In the genomic region with DNA sequence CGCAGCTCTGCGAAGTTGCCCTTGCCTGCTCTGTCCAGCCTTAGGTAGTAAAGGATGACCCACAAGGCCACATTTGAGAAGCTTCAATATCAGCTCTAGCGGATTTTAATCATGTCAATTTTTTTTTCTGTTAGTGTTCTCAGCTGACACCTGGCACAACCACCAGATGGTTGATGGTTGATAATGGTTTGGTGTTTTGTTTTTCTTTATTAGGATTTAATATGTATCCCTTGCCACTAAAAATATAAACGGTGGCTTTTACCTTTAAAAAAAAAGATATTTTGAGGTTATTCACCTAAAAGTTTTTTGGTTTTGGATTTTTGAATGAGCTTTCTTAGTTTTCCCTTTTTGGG, we compare ENCODE assay signal across 7 mouse cellular contexts. TPM values are rescaled to one million over a fixed set of nuclear protein-coding genes. Genes with fewer than 3 reads are reported as not detected.
DNase-seq lines count a peak whose midpoint lies in the region; ATAC-seq and TF ChIP-seq lines count a peak whose summit lies in the region.

No protein-coding gene starts in this region.

- H3K9ac ChIP-seq in forebrain, embryonic 12.5 days, result peak overlapping the region; percentile 93
- H3K9ac ChIP-seq in limb, embryonic 14.5 days (ENCODE audit: low read depth, low read length, severe bottlenecking), result peak overlapping the region; percentile 98
- peak overlapping the region; percentile 60 for H3K9ac ChIP-seq in stomach, embryonic 14.5 days (replicated peaks; ENCODE audit: low read depth, low read length)

- no peaks in the 10 kb centered on the region for H3K27me3 ChIP-seq in megakaryocyte, embryonic 14.5 days (replicated peaks)
- no peaks in the 10 kb centered on the region for H3K27me3 ChIP-seq in forebrain, embryonic 12.5 days
- no peaks in the 10 kb centered on the region for H3K27me3 ChIP-seq in limb, embryonic 14.5 days (ENCODE audit: control insufficient read depth, insufficient read depth, low read length)
- no peaks in the 10 kb centered on the region for H3K27me3 ChIP-seq in stomach, embryonic 14.5 days (ENCODE audit: control insufficient read depth, insufficient read depth, low read length)

- peak overlapping the region; percentile 99 for H3K27ac ChIP-seq in forebrain, embryonic 12.5 days
- peak overlapping the region; percentile 98; the same call in 1 of the 2 replicates for H3K27ac ChIP-seq in limb, embryonic 14.5 days (replicated peaks; ENCODE audit: low read depth, low read length)
- H3K27ac ChIP-seq in stomach, embryonic 14.5 days (ENCODE audit: low read length), result peak overlapping the region; percentile 90; the same call in 1 of the 2 replicates

- H3K36me3 ChIP-seq in megakaryocyte, embryonic 14.5 days (replicated peaks; ENCODE audit: low read length), result peaks cover 49% of the 10 kb centered on the region
- H3K36me3 ChIP-seq in forebrain, embryonic 12.5 days (replicated peaks), result peaks cover 10% of the 10 kb centered on the region
- H3K36me3 ChIP-seq in limb, embryonic 14.5 days (ENCODE audit: control insufficient read depth, insufficient read depth, low read length), result peaks cover 10% of the 10 kb centered on the region
- peaks cover 3% of the 10 kb centered on the region; the same call in 1 of the 2 replicates for H3K36me3 ChIP-seq in stomach, embryonic 14.5 days (ENCODE audit: control insufficient read depth, insufficient read depth, low read length)

- H3K4me1 ChIP-seq in megakaryocyte, embryonic 14.5 days, result peaks cover 20% of the 10 kb centered on the region; the same call in 1 of the 2 replicates
- no peaks in the 10 kb centered on the region for H3K4me1 ChIP-seq in forebrain, embryonic 12.5 days
- peaks cover 4% of the 10 kb centered on the region; the same call in 1 of the 2 replicates for H3K4me1 ChIP-seq in limb, embryonic 14.5 days (ENCODE audit: control insufficient read depth, insufficient read depth, low read length)
- H3K4me1 ChIP-seq in stomach, embryonic 14.5 days (ENCODE audit: control insufficient read depth, insufficient read depth, low read length), result no peaks in the 10 kb centered on the region

- peak overlapping the region; percentile 62 for H3K4me2 ChIP-seq in forebrain, embryonic 12.5 days
- peak overlapping the region; percentile 59 for H3K4me2 ChIP-seq in limb, embryonic 14.5 days (replicated peaks; ENCODE audit: low read depth, low read length, severe bottlenecking)
- peak overlapping the region; percentile 43 for H3K4me2 ChIP-seq in stomach, embryonic 14.5 days (replicated peaks; ENCODE audit: low read depth, low read length)

- TF ChIP-seq POLR2A in limb, embryonic 14.5 days (IDR thresholded peaks at IDR 0.05; ENCODE audit: borderline replicate concordance, extremely low read depth, insufficient read depth, insufficient read length), result no peak

- DNase-seq in limb, embryonic 14.5 days (ENCODE audit: low spot score), result no peak
- no peak for DNase-seq in layer of hippocampus, postnatal 14 days (ENCODE audit: low spot score in 2 of 2)
- no peak for DNase-seq in spleen, postnatal 36 days (ENCODE audit: low spot score in 2 of 2)

- H3K4me3 ChIP-seq in megakaryocyte, embryonic 14.5 days (replicated peaks), result peak overlapping the region; percentile 94
- peak overlapping the region; percentile 93 for H3K4me3 ChIP-seq in forebrain, embryonic 12.5 days (replicated peaks)
- peak overlapping the region; percentile 99 for H3K4me3 ChIP-seq in limb, embryonic 14.5 days (replicated peaks; ENCODE audit: low read length)
- peak overlapping the region; percentile 59 for H3K4me3 ChIP-seq in stomach, embryonic 14.5 days (ENCODE audit: low read depth, low read length)

- no peak for ATAC-seq in megakaryocyte, adult 5-6 weeks (ENCODE audit: poor library complexity, severe bottlenecking)
- ATAC-seq in forebrain, embryonic 12.5 days (ENCODE audit: low FRiP score), result no peak
- no peak for ATAC-seq in limb, embryonic 14.5 days (ENCODE audit: low FRiP score, low read depth)
- no peak for ATAC-seq in stomach, embryonic 14.5 days (ENCODE audit: insufficient number of reproducible peaks, insufficient read depth, low FRiP score, low read depth)

- peaks cover 10% of the 10 kb centered on the region for H3K9me3 ChIP-seq in megakaryocyte, embryonic 14.5 days
- peaks cover 7% of the 10 kb centered on the region; the same call in 1 of the 2 replicates for H3K9me3 ChIP-seq in forebrain, embryonic 12.5 days
- peaks cover 3% of the 10 kb centered on the region for H3K9me3 ChIP-seq in limb, embryonic 14.5 days (ENCODE audit: control insufficient read depth, low read length)
- H3K9me3 ChIP-seq in stomach, embryonic 14.5 days (ENCODE audit: control insufficient read depth, low read depth, low read length), result peaks cover 2% of the 10 kb centered on the region; the same call in 1 of the 2 replicates

- WGBS in forebrain, embryonic 12.5 days, result 10% methylated on average over 4 of the region's 4 CpGs
- WGBS in limb, embryonic 14.5 days, result 6% methylated on average over 4 of the region's 4 CpGs
- WGBS in stomach, embryonic 14.5 days, result 7% methylated on average over 4 of the region's 4 CpGs

RNA-seq across cellular contexts. Expression of a gene that starts 1.0 kb away (rescaled TPM):
- polyA plus RNA-seq in megakaryocyte, embryonic 14.5 days (2012; ENCODE audit: insufficient read depth, low replicate concordance), result 0.66 and 3.7 TPM in 2 replicates
- 61.3 and 62.2 TPM in 2 replicates for total RNA-seq in megakaryocyte, adult 5-6 weeks (2015)
- 90.4 and 91.8 TPM in 2 replicates for total RNA-seq in megakaryocyte, adult 5-6 weeks (2017)
- 53.0 and 64.5 TPM in 2 replicates for polyA plus RNA-seq in forebrain, embryonic 12.5 days (2016; fragmentation: Nextera tagmentation; extraction: Ambion mirVana)
- 14.9 and 16.6 TPM in 2 replicates for polyA plus RNA-seq in limb, embryonic 14.5 days (2012; rRNA removed)
- polyA plus RNA-seq in limb, embryonic 14.5 days (2014; fragmentation: Nextera tagmentation; extraction: Ambion mirVana), result 25.4 and 26.6 TPM in 2 replicates
- 28.9 and 32.6 TPM in 2 replicates for polyA plus RNA-seq in stomach, embryonic 14.5 days (2014; fragmentation: Nextera tagmentation; extraction: Ambion mirVana)
- 10 to 100 TPM; 83.4 to 87.2 TPM for total RNA-seq in layer of hippocampus, postnatal 14 days (2021)

RNA-seq across cellular contexts. Expression of a gene that starts 42.5 kb away (rescaled TPM):
- 6.7 and 7.5 TPM in 2 replicates for polyA plus RNA-seq in megakaryocyte, embryonic 14.5 days (2012; ENCODE audit: insufficient read depth, low replicate concordance)
- 27.7 and 30.0 TPM in 2 replicates for total RNA-seq in megakaryocyte, adult 5-6 weeks (2015)
- total RNA-seq in megakaryocyte, adult 5-6 weeks (2017), result 18.4 and 18.8 TPM in 2 replicates
- 48.6 and 51.1 TPM in 2 replicates for polyA plus RNA-seq in forebrain, embryonic 12.5 days (2016; fragmentation: Nextera tagmentation; extraction: Ambion mirVana)
- polyA plus RNA-seq in limb, embryonic 14.5 days (2012; rRNA removed), result 75.3 and 98.1 TPM in 2 replicates
- 31.3 and 40.5 TPM in 2 replicates for polyA plus RNA-seq in limb, embryonic 14.5 days (2014; fragmentation: Nextera tagmentation; extraction: Ambion mirVana)
- polyA plus RNA-seq in stomach, embryonic 14.5 days (2014; fragmentation: Nextera tagmentation; extraction: Ambion mirVana), result 44.1 and 45.3 TPM in 2 replicates
- 10 to 100 TPM; 42.4 to 44.2 TPM for total RNA-seq in layer of hippocampus, postnatal 14 days (2021)
